Mouse (Mus musculus): ENCODE data around the gene Ccl27a.
A peak's percentile ranks its signal among the peaks of the same experiment; 100 is the strongest.
"Not testable (repeated sequence)": the region's sequence is repeated elsewhere in the genome, so short reads cannot be mapped to it uniquely, and the experiment has no call there.

Gene Ccl27a

GRCm38 (mm10) chr4:41774002-41774401 lies at the start of gene Ccl27a:
Gene Ccl27a (minus strand): TSS chr4:41774247.
- peak; percentile 45 for DNase-seq (ENCODE audit: low read depth)

DNA sequence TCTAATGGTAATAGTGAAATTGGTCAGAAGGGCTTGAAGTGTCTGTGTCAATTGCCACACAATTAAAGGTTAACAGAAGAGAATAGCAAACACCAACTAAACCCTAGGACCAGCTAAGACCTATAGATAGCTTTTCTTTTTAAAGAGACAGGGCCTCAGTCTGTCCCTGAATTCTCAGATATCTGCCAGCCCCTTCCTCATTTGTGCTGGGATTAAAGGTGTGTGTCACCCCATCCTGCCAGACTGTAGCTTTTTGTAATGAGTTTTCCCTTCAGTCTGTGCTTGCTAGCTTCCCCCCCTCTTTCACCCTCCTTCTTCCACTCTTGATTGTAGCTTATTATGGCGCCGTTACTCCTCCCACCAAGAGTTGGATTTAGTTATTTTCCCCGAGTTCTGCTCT lies 9.2 kb upstream of the Ccl27a start:
- not testable (repeated sequence) for DNase-seq (ENCODE audit: low read depth)

- not testable (repeated sequence) for DNase-seq (ENCODE audit: low read depth)
These were observed 8.7 kb upstream of the Ccl27a start for GRCm38 (mm10) chr4:41782711-41783110.

- not testable (repeated sequence) for DNase-seq (ENCODE audit: low read depth)
These were observed 7.9 kb upstream of the Ccl27a start for GRCm38 (mm10) chr4:41781748-41782485.

DNA sequence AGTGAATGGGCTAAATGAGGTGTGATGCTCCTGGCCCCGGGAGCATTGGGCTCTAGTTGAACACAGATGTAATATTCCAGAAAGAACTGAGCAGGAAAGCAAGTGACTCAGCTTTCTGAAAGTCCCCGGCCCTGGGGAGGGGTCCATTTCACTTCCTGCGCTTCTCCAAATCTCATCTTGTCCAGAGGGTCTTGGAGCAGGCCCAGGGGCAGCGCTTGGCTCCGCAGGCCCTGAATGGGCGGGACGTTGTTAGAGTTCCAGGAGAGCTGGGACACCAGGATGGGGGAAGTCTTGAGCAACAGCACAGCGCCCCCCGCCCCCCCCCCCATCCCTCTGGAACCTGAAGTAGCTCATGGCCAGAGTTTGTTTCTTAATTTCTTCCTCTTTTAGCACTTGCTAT lies 7.2 kb upstream of the Ccl27a start:
- DNase-seq (ENCODE audit: low read depth) = not testable (repeated sequence)

- DNase-seq (ENCODE audit: low read depth) = not testable (repeated sequence)
These were observed 1.8 kb upstream of the Ccl27a start for GRCm38 (mm10) chr4:41775840-41776239.

- DNase-seq (ENCODE audit: low read depth) = not testable (repeated sequence)
These were observed 459 bp upstream of the Ccl27a start for GRCm38 (mm10) chr4:41774506-41774905.

DNA sequence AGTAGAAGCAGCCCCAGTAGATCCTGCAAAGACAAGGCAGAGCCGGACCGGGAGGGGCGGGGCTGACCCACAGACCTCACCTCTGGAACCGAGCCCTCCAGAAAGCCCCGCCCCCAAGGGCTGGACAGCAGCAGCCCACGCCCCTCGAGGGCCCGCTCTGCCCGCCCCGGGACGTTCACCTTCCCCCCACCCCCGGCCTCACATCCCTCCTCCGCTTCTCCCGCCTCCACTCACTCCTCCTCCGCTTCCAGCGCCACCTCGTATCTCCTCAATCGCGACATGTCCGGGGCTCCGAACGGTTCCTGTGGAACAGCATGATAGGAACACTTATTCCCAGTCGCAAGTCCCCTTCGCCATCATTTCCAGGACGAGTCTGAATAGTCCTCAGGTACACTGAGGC lies 545 bp downstream of the Ccl27a start:
- not testable (repeated sequence) for DNase-seq (ENCODE audit: low read depth)

DNA sequence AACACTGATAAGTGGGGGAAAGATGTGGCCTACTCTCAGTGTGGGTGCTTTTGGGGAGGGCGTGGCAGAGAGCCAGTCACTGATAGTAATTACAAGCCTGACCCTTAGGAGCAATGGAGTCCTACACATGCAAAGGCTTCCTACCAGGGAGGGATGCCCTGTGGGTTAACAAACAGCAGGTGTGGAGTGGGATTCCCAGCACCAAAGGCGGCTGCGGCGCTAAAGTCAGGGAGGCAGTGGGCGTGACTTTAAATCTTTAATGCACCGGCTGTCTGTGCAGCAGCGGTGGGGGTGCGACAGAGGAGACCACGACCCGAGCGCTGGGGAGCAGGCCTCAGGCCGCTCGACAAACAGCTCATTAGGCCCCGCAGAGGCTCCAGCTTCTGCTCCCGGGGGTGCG lies 1.1 kb downstream of the Ccl27a start:
- not testable (repeated sequence) for DNase-seq (ENCODE audit: low read depth)

DNA sequence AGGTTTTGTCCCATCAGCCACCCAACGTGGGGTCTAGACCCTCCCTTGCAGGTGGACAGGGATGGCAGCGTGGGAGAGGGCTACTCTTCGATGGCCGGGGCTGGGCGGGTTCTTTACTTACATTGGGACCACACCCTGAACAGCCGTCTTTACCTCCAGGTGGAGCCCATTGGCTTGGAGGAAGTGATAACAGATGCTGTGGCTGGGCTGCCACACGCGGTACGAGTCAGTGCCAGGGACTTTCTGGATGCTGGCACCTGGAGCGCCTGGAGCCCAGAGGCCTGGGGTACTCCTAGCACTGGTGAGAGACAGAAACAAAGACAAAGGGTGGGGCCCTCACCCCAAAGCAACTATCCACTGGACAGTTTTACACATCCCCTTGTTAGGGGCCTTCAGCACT lies 6.7 kb downstream of the Ccl27a start:
- not testable (repeated sequence) for DNase-seq (ENCODE audit: low read depth)

- not testable (repeated sequence) for DNase-seq (ENCODE audit: low read depth)
These were observed 10.9 kb downstream of the Ccl27a start for GRCm38 (mm10) chr4:41763176-41763575.

GRCm38 (mm10) chr4:41762688-41763114 lies 11.3 kb downstream of the Ccl27a start:
- not testable (repeated sequence) for DNase-seq (ENCODE audit: low read depth)

DNA sequence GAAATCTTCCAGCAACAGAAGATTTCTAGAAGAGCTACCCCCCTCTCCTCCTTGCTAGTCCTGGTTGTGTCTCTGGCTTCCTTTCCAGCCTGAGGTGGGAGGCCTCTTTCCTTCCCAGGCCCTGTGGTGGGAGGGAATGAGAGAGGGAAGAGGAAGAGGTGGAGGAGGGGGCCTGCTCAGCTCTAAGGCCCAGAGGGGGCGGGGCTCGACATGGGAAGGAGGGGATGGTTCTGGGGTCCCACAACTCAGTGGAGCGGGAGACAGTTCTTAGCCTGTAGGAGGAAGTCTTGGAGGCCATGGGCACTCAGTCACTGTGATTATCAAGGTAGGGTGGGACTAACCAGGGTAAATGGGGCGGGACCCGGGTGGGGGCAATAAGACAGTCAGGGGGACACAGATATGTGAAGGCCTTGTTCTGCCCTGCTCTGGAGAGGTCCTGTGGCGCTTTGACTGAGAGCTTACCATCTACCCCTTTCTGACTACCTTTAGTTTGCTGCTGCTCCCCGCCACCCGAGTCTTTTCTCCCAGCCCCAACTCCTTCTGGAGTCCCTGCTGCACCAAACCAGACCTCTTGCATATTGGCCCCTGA lies 11.9 kb downstream of the Ccl27a start:
- no peak for DNase-seq (ENCODE audit: low read depth)

GRCm38 (mm10) chr4:41761680-41762079 lies 12.4 kb downstream of the Ccl27a start:
- DNase-seq (ENCODE audit: low read depth) = no peak

DNA sequence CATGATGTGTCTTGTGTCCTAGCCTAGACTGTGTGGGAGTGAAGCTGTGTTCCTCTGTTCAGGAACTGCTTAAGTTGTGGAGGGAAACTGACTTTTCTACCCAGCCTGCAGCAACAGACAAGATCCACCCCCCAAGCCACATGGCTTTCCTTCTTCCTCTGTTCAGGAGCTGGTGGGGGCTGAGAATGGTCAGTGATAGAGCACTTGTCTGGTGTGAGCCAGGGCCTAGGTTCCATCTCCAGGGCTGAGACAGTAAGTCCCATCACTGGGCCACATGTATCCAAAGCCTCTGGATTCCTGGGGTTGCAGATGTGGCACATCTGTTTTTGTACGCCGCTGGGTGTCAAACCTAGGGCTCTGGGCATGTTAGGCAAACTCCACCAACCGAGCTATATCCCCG lies 13.1 kb downstream of the Ccl27a start:
- no peak for DNase-seq (ENCODE audit: low read depth)

DNA sequence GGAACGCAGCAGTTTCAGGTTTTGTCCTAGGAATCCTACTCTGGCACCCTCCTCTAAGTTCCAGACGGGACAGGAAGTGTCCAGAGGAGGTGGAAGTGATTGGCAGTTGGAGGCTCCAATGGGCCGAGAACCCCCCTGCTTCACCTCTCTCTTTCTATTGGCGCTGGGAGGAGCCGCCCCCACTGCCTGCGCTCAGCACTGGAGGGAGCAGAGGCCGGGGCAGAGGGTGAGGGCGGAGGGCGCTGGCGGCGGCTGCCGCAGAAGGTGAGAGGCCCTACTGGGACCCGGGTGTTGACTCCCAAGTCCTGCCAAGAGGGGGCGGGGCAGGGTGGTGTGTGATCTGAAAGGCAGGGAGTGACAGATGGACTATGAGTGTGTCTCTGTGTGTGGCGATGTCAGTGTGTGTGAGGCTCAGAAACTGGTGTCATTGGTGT lies 13.7 kb downstream of the Ccl27a start:
- peak; percentile 65 for DNase-seq (ENCODE audit: low read depth)

GRCm38 (mm10) chr4:41759656-41760287 lies 14.3 kb downstream of the Ccl27a start:
- DNase-seq (ENCODE audit: low read depth) = no peak

DNA sequence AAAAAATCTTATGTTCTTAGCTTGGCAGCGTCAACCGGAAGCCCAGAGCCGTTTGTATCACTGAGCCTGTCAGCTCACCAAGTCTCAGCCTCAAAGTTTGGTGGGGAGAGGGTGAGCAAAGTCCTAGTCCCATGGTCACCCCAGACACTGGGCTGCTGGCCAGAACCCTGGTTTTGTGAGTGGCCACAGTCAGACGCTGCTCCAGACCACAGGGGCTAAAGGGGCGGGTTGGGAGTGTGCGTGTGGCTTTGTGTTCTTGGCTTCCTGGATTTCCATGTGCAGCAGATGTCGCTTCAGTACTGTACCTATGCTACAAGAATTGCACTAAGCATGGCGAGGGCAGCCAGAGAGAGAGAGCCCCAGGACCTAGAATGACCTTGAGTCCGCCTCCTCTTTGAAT lies 14.8 kb downstream of the Ccl27a start:
- no peak for DNase-seq (ENCODE audit: low read depth)

DNA sequence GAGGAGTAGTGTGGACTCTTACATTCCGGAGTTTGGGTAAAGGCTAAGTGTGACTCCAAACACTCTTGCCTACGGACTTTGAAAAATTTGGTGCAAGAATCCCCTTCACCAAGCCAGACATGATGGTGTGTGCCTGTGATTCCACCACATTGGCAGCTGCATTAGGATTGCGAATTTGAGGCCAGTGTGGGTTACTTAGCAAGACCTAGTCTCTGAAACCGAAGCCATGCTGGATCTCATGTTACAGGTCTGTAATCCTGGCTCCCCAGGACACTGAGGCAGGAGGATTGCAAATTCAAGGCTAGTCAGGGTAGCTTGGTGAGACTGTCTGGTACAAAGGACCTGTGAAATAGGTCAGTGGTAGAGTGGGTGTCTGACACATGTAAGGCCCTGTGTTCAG lies 15.3 kb downstream of the Ccl27a start:
- DNase-seq (ENCODE audit: low read depth) = no peak

- no peak for DNase-seq (ENCODE audit: low read depth)
These were observed 16.0 kb downstream of the Ccl27a start for GRCm38 (mm10) chr4:41758021-41758420.

DNA sequence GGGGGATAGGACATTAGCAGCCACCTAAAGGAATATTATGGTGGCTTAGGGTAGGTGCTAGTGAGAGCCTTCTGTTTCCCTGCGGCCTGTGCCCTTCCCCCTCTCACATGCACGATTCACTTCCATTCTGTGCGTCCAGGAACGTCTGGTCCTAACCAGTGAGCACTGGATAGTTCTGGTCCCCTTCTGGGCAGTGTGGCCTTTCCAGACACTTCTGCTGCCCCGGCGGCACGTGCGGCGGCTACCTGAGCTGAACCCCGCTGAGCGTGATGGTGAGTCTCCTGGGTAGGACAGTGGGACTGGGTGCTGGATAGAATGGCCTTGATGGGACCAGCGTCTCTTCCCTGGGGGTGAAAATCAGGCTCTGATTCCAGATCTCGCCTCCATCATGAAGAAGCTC lies 16.7 kb downstream of the Ccl27a start:
- DNase-seq (ENCODE audit: low read depth) = no peak

GRCm38 (mm10) chr4:41756440-41756839 lies 17.6 kb downstream of the Ccl27a start:
- no peak for DNase-seq (ENCODE audit: low read depth)
